ENCODE assay signal across 22 mouse cellular contexts in the genomic region with DNA sequence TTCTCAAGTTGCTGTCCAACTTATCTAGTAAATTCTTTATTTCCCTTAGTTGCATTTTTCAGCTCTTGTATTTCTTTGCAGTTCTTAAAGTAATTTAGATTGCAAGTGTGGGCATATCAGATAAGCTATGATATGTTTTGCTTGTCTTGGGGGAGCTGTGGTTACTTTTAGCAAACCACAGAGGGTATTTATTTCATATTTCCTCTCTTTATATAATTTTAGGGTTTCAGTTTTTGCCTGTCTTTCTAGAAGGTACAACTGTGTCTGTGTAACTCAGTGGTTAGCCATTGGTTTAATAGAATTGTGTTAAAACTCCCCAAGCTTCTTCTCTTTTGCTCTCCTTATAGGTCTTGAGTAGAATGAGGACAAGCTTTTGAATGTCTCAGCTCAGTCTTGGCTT.
A peak's percentile ranks its signal among the peaks of the same experiment; 100 is the strongest.
DNase-seq lines count a peak whose midpoint lies in the region; ATAC-seq lines count a peak whose summit lies in the region.
"Had no signal": no experiment of that assay in that cellular context is flagged by ENCODE, and none has a peak within 500 bp of the region (broad histone marks: within the 10 kb centered on the region; RNA-seq: fewer than 3 reads in every experiment).

No protein-coding gene starts in this region.

- no peak overlapping the region for H3K4me3 ChIP-seq in midbrain, embryonic 16.5 days (ENCODE audit: low read depth, low read length)
- H3K4me3 ChIP-seq: embryonic facial prominence, embryonic 13.5 days; embryonic facial prominence, embryonic 15.5 days; erythroblast, embryonic 14.5 days; forebrain, embryonic 10.5 days; forebrain, embryonic 12.5 days had no signal

- intact Hi-C loops in left cerebral cortex, postnatal 25 days (cut with DNase I) = no loop called here

- ATAC-seq in CD4-positive, CD25-positive, alpha-beta regulatory T cell, adult 4 months = peak; percentile 80
- ATAC-seq in megakaryocyte, adult 5-6 weeks (ENCODE audit: poor library complexity, severe bottlenecking) = 0 out of 2 replicates have a peak, but pooled peaks have one; percentile 24
- no peak for ATAC-seq in midbrain, embryonic 16.5 days
- ATAC-seq: forebrain, embryonic 14.5 days; forebrain, embryonic 16.5 days had no signal

- H3K9me3 ChIP-seq in midbrain, embryonic 16.5 days (replicated peaks; ENCODE audit: control insufficient read depth, low read length, poor library complexity, severe bottlenecking) = 0 out of 2 replicates have a peak, but pooled peaks cover 3% of the 10 kb centered on the region
- H3K9me3 ChIP-seq: embryonic facial prominence, embryonic 13.5 days; embryonic facial prominence, embryonic 15.5 days; forebrain, embryonic 10.5 days; forebrain, embryonic 12.5 days had no signal

- H3K9ac ChIP-seq in midbrain, embryonic 16.5 days (ENCODE audit: low read depth, low read length) = no peak overlapping the region
- H3K9ac ChIP-seq: embryonic facial prominence, embryonic 13.5 days; embryonic facial prominence, embryonic 15.5 days; forebrain, embryonic 12.5 days had no signal

- no peak overlapping the region for H3K4me2 ChIP-seq in midbrain, embryonic 16.5 days (ENCODE audit: low read length)
- H3K4me2 ChIP-seq: embryonic facial prominence, embryonic 13.5 days; embryonic facial prominence, embryonic 15.5 days; forebrain, embryonic 12.5 days had no signal

- H3K36me3 ChIP-seq in midbrain, embryonic 16.5 days (ENCODE audit: control insufficient read depth, insufficient read depth, low read length) = no peaks in the 10 kb centered on the region
- H3K36me3 ChIP-seq: embryonic facial prominence, embryonic 13.5 days; embryonic facial prominence, embryonic 15.5 days; forebrain, embryonic 10.5 days; forebrain, embryonic 12.5 days had no signal

- no peaks in the 10 kb centered on the region for H3K4me1 ChIP-seq in midbrain, embryonic 16.5 days (ENCODE audit: control insufficient read depth, insufficient read depth, low read length)
- H3K4me1 ChIP-seq: embryonic facial prominence, embryonic 13.5 days; embryonic facial prominence, embryonic 15.5 days; forebrain, embryonic 12.5 days had no signal

- H3K27me3 ChIP-seq in midbrain, embryonic 16.5 days (ENCODE audit: control insufficient read depth, insufficient read depth, low read depth, low read length) = no peaks in the 10 kb centered on the region
- H3K27me3 ChIP-seq: embryonic facial prominence, embryonic 13.5 days; embryonic facial prominence, embryonic 15.5 days; forebrain, embryonic 12.5 days had no signal

- no peak overlapping the region for H3K27ac ChIP-seq in midbrain, embryonic 16.5 days (ENCODE audit: low read length)
- H3K27ac ChIP-seq: embryonic facial prominence, embryonic 13.5 days; embryonic facial prominence, embryonic 15.5 days; forebrain, embryonic 10.5 days; forebrain, embryonic 12.5 days had no signal

- DNase-seq in induced T-regulatory cell, adult 2 months (ENCODE audit: low read depth) = peak; percentile 32
- no peak for DNase-seq in layer of hippocampus, postnatal 36 days
- no peak for DNase-seq in left cerebral cortex, postnatal 25 days (ENCODE audit: low spot score in 2 of 2)
- DNase-seq: adrenal gland, postnatal 10 days; adrenal gland, postnatal 25 days; cerebellum, adult 11 months; cerebellum, adult 18-20 months; cerebellum, adult 8-10 months; cerebellum, adult 9-11 months; cerebellum, postnatal 14 days; cerebellum, postnatal 36 days; embryo, embryonic 11 days had no signal
